Mouse (Mus musculus): Measurements from ENCODE around the gene Bbof1.

GRCm38 (mm10) chr12:84448181-84448580 is 39.3 kb downstream of the Bbof1 start:
- TF ChIP-seq CTCF (IDR thresholded peaks at IDR 0.05; ENCODE audit: low read depth, low read length) (no peak), POLR2A (IDR thresholded peaks at IDR 0.05; ENCODE audit: extremely low read depth, insufficient read depth, low read length) (no peak)

All from liver, adult 2 months (tissue).